12 mouse cellular contexts compared by ENCODE assay signal in the genomic region with DNA sequence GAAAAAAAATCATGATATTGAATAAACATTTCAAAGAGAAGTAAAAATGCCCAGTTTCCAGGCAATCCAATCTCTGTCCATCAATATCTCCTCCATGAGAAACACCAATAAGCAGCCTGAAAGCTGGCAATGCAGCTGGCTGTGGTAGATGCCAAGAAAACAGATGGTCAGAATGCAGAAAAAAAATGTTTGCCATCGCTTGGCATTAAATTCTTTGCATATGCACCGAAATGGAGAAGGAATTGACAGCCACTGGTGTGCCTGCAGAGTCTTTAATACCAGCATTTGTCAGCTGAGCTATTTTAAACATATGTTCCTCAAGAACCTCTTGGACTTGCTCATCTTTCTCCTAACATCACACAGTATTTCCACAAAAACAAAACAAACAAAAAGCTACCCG.
A peak's percentile ranks its signal among the peaks of the same experiment; 100 is the strongest.
DNase-seq lines count a peak whose midpoint lies in the region; ATAC-seq and TF ChIP-seq lines count a peak whose summit lies in the region.
"Had no signal": no experiment of that assay in that cellular context is flagged by ENCODE, and none has a peak within 500 bp of the region (broad histone marks: within the 10 kb centered on the region; RNA-seq: fewer than 3 reads in every experiment).

No protein-coding gene starts in this region.

- H3K27me3 ChIP-seq in hindbrain, postnatal 0 days (ENCODE audit: insufficient read depth, low read length) = no peaks in the 10 kb centered on the region
- no peaks in the 10 kb centered on the region for H3K27me3 ChIP-seq in hindbrain, embryonic 12.5 days
- no peaks in the 10 kb centered on the region for H3K27me3 ChIP-seq in heart, embryonic 11.5 days (ENCODE audit: control insufficient read depth, insufficient read depth, low read length)
- H3K27me3 ChIP-seq: embryonic facial prominence, embryonic 12.5 days; kidney, embryonic 15.5 days; liver, embryonic 13.5 days had no signal

- no peak overlapping the region for H3K4me3 ChIP-seq in hindbrain, postnatal 0 days (ENCODE audit: low read length)
- H3K4me3 ChIP-seq in hindbrain, embryonic 12.5 days = no peak overlapping the region
- no peak overlapping the region for H3K4me3 ChIP-seq in heart, embryonic 11.5 days (ENCODE audit: low read depth, low read length)
- H3K4me3 ChIP-seq: embryonic facial prominence, embryonic 12.5 days; kidney, embryonic 15.5 days; liver, embryonic 13.5 days had no signal

- no peak for TF ChIP-seq CTCF in hindbrain, postnatal 0 days (IDR thresholded peaks at IDR 0.05; ENCODE audit: low read depth)

- no peaks in the 10 kb centered on the region for H3K9me3 ChIP-seq in hindbrain, postnatal 0 days (ENCODE audit: low read length)
- H3K9me3 ChIP-seq in hindbrain, embryonic 12.5 days (replicated peaks) = no peaks in the 10 kb centered on the region
- H3K9me3 ChIP-seq in heart, embryonic 11.5 days (replicated peaks; ENCODE audit: control insufficient read depth, low read length) = no peaks in the 10 kb centered on the region
- H3K9me3 ChIP-seq: embryonic facial prominence, embryonic 12.5 days; kidney, embryonic 15.5 days had no signal

- WGBS in hindbrain, postnatal 0 days = 52% methylated on average over 3 of the region's 3 CpGs
- WGBS in hindbrain, embryonic 12.5 days = 84% methylated on average over 3 of the region's 3 CpGs
- WGBS in heart, embryonic 11.5 days (ENCODE audit: insufficient replicate concordance) = 79% methylated on average over 3 of the region's 3 CpGs

- peak; percentile 74 for DNase-seq in hindbrain, postnatal 0 days (ENCODE audit: low spot score)
- DNase-seq in cerebellum, adult 8-10 months = peak; percentile 32
- DNase-seq in layer of hippocampus, adult 8-10 months (ENCODE audit: low spot score in 2 of 2) = peak; percentile 71 to 74
- peak; percentile 16 for DNase-seq in right cerebral cortex, postnatal 36 days (ENCODE audit: low spot score in 2 of 2)
- DNase-seq in yolk sac, embryonic 10.5 days (ENCODE audit: low spot score) = no peak
- DNase-seq: liver, embryonic 13.5 days; lung, postnatal 14 days; thymus, adult 2 months had no signal

- H3K9ac ChIP-seq in hindbrain, postnatal 0 days (replicated peaks; ENCODE audit: low read length) = no peak overlapping the region
- H3K9ac ChIP-seq in hindbrain, embryonic 12.5 days = no peak overlapping the region
- H3K9ac ChIP-seq in heart, embryonic 11.5 days (ENCODE audit: low read depth, low read length) = no peak overlapping the region
- H3K9ac ChIP-seq: embryonic facial prominence, embryonic 12.5 days; kidney, embryonic 15.5 days; liver, embryonic 13.5 days had no signal

- H3K36me3 ChIP-seq in hindbrain, postnatal 0 days (ENCODE audit: insufficient read depth, low read length) = no peaks in the 10 kb centered on the region
- H3K36me3 ChIP-seq in hindbrain, embryonic 12.5 days = no peaks in the 10 kb centered on the region
- no peaks in the 10 kb centered on the region for H3K36me3 ChIP-seq in heart, embryonic 11.5 days (ENCODE audit: control insufficient read depth, insufficient read depth, low read length)
- H3K36me3 ChIP-seq: embryonic facial prominence, embryonic 12.5 days; kidney, embryonic 15.5 days; liver, embryonic 13.5 days had no signal

- H3K4me2 ChIP-seq in hindbrain, postnatal 0 days (ENCODE audit: low read depth, low read length) = no peak overlapping the region
- H3K4me2 ChIP-seq in hindbrain, embryonic 12.5 days (replicated peaks) = no peak overlapping the region
- H3K4me2 ChIP-seq in heart, embryonic 11.5 days = no peak overlapping the region
- H3K4me2 ChIP-seq: embryonic facial prominence, embryonic 12.5 days; kidney, embryonic 15.5 days; liver, embryonic 13.5 days had no signal

- H3K27ac ChIP-seq in hindbrain, postnatal 0 days = no peak overlapping the region
- no peak overlapping the region for H3K27ac ChIP-seq in hindbrain, embryonic 12.5 days
- no peak overlapping the region for H3K27ac ChIP-seq in heart, embryonic 11.5 days (ENCODE audit: low read depth, low read length)
- H3K27ac ChIP-seq: embryonic facial prominence, embryonic 12.5 days; kidney, embryonic 15.5 days; liver, embryonic 13.5 days had no signal

- no peaks in the 10 kb centered on the region for H3K4me1 ChIP-seq in hindbrain, postnatal 0 days (ENCODE audit: insufficient read depth, low read length)
- no peaks in the 10 kb centered on the region for H3K4me1 ChIP-seq in hindbrain, embryonic 12.5 days
- H3K4me1 ChIP-seq in heart, embryonic 11.5 days (ENCODE audit: control insufficient read depth, insufficient read depth, low read length) = no peaks in the 10 kb centered on the region
- H3K4me1 ChIP-seq: embryonic facial prominence, embryonic 12.5 days; kidney, embryonic 15.5 days; liver, embryonic 13.5 days had no signal

- no peak for ATAC-seq in hindbrain, postnatal 0 days
- no peak for ATAC-seq in hindbrain, embryonic 12.5 days (ENCODE audit: low FRiP score)
- ATAC-seq in heart, embryonic 11.5 days (replicated peaks; ENCODE audit: insufficient number of reproducible peaks, low FRiP score, low TSS enrichment) = no peak
